Mouse (Mus musculus): ENCODE measurements around the gene Ptprb. TPM values are rescaled to one million over a fixed set of nuclear protein-coding genes. Genes with fewer than 3 reads are reported as not detected.
A peak's percentile ranks its signal among the peaks of the same experiment; 100 is the strongest.

Ptprb gene
- polyA plus RNA-seq, 1 experiment from 2014 or later = 5.4 TPM

DNA sequence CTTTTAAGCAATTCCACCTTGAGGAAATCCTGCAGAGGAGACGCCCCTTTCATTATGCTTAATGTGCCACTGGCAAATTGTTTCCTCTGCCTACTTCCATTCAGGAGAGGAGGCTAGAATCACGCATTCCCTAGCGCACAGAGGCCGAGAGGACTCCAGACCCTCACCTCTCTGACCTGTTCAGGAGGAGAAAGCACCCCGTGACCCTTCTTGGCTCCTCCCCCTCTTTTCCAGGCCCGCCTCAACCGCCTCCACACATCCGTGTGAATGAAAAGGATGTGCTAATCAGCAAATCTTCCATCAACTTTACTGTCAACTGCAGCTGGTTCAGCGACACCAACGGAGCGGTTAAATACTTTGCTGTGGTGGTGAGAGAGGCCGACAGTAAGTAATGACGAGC is 75.2 kb downstream of the Ptprb start:
- H3K4me1 ChIP-seq = peaks cover 5% of the 10 kb centered on the region; the same call in 1 of the 2 replicates
- H3K27ac ChIP-seq = no peak overlapping the region
- H3K27me3 ChIP-seq (ENCODE audit: insufficient read depth, poor library complexity, severe bottlenecking) = no peaks in the 10 kb centered on the region
- H3K36me3 ChIP-seq = no peaks in the 10 kb centered on the region
- DNase-seq (ENCODE audit: low spot score) = no peak
- H3K9me3 ChIP-seq = no peaks in the 10 kb centered on the region
- 23% methylated on average over 13 of the region's 13 CpGs for WGBS
- H3K4me3 ChIP-seq = no peak overlapping the region

DNA sequence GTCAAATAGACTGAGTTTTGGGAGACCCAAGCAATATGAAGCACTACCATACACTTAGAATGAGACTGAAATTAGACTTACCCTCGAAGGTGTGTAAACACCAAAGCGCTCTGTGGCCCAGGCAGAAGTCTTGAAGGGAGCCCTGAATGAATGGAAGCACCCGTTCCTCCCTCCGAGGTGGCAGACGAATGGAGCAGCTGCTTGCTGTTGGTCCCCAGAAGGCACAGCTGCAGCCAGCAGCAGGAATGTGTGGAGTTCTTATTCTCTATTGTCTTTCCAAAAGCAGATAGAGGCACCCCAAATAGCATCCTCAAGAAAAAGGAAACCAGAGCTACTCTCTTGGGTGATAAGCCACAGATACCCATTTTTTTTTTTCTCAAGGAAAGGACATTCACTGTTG is 79.0 kb downstream of the Ptprb start:
- Histone ChIP-seq H3K27ac (no peak overlapping the region), H3K4me3 (no peak overlapping the region), H3K4me1 (peaks cover 8% of the 10 kb centered on the region; the same call in 1 of the 2 replicates), H3K27me3 (ENCODE audit: insufficient read depth, poor library complexity, severe bottlenecking) (no peaks in the 10 kb centered on the region), H3K36me3 (no peaks in the 10 kb centered on the region), H3K9me3 (no peaks in the 10 kb centered on the region)
- DNase-seq (ENCODE audit: low spot score) = no peak
- 41% methylated on average over 5 of the region's 5 CpGs for WGBS

DNA sequence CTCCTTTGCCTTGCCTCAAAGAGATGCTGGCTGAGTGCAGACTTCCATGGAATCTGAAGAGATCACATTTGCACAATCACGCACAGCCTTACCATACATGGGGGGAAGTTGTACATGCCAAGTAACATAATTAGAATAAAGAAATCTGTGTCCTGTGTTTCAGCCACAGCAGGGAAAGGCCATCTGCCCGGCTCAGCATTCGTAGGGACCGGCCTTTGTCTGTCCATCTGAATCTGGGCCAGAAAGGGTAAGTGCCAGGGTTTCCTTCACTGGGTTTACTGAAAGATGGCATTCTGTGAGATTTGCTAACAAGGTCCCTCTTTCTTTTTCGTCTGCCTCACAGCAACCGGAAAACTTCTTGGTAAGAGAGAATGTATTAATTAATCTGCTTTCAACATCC is 86.9 kb downstream of the Ptprb start:
- Histone ChIP-seq H3K4me1 (peaks cover 14% of the 10 kb centered on the region), H3K9me3 (no peaks in the 10 kb centered on the region), H3K36me3 (peaks cover 4% of the 10 kb centered on the region; the same call in 1 of the 2 replicates), H3K4me3 (no peak overlapping the region), H3K27ac (no peak overlapping the region), H3K27me3 (ENCODE audit: insufficient read depth, poor library complexity, severe bottlenecking) (peaks cover 3% of the 10 kb centered on the region; the same call in 1 of the 2 replicates)
- no peak for DNase-seq (ENCODE audit: low spot score)
- WGBS = 88% methylated on average over 6 of the region's 6 CpGs

DNA sequence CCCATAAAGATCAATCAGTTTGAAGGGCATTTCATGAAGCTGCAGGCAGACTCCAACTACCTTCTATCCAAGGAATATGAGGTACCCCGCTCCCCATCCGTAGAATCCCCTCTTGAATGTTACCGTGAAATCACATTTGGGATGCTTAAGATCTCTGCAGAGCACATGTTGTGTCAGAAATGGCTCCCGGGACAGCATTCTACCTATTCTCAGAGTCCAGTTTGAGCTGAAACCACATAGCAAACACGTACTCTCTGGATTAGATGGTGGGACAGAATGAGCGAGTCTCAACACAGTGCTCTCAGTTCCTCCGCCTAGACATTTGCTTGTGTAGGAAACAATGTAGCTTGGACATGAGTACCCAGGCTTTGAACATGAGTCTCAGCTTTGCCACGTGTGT is 87.3 kb downstream of the Ptprb start:
- Histone ChIP-seq H3K4me1 (peaks cover 14% of the 10 kb centered on the region), H3K27me3 (ENCODE audit: insufficient read depth, poor library complexity, severe bottlenecking) (peaks cover 3% of the 10 kb centered on the region; the same call in 1 of the 2 replicates), H3K9me3 (no peaks in the 10 kb centered on the region), H3K4me3 (no peak overlapping the region), H3K36me3 (peaks cover 4% of the 10 kb centered on the region; the same call in 1 of the 2 replicates), H3K27ac (no peak overlapping the region)
- DNase-seq (ENCODE audit: low spot score) = no peak
- WGBS = 86% methylated on average over 8 of the region's 8 CpGs

DNA sequence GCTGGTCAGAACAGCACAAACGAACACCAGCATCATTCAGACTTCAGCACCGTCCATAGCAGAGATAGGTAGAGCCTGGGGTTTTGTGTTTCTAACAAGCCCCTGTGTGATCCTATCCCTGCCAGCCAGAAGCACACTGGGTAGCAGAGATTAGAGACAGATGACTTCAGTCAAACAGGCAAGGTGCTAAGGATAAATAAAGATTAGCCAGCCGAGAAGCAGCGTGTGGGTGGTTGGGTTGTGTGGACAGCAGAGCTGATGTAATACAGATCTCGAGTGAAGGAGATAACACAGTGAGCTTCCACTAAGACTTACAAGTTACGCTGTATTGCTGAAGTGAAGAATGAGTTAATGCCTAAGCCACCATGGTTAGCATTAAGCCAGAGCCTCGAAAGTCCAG is 89.4 kb downstream of the Ptprb start:
- Histone ChIP-seq H3K4me1 (peaks cover 12% of the 10 kb centered on the region), H3K27me3 (ENCODE audit: insufficient read depth, poor library complexity, severe bottlenecking) (peaks cover 3% of the 10 kb centered on the region; the same call in 1 of the 2 replicates), H3K4me3 (no peak overlapping the region), H3K9me3 (no peaks in the 10 kb centered on the region), H3K36me3 (peaks cover 15% of the 10 kb centered on the region; the same call in 1 of the 2 replicates), H3K27ac (no peak overlapping the region)
- DNase-seq (ENCODE audit: low spot score) = peak; percentile 78
- WGBS = 12% methylated on average over 7 of the region's 7 CpGs

DNA sequence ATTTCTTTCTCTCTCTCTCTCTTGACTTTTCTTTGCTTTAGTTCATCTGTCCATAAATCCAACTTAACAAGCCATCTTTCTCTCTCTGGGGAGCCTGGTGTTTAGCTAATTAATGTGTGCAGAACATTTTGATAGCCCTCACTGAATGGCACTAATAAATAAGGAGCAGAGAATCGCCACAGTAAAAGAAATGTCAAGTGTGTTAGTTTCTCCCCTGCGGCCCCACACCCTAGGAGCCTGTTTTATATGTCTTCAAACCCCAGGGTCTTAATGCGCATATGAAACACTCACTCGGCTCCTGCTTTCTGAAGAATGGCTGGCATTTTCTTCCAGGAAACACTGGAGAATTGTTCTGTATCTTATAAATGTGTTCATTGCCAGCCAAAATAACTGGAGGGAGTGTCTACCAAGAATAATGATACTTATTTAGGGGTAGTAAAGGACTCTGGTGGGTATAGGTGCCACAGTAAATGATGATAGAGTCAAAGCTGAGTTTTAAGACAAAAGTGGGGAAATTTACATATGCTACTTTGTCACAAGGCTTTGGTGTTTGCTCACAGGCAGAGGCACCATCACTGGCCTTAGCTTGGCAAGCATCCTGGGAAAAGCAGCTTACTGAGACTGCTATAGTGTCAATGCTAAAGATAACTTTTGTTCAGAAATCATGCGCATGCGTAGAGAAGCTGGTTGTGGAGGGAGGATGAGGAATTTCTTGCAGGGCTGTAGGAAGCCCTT is 95.8 kb downstream of the Ptprb start:
- H3K27me3 ChIP-seq (ENCODE audit: insufficient read depth, poor library complexity, severe bottlenecking) = no peaks in the 10 kb centered on the region
- H3K9me3 ChIP-seq = no peaks in the 10 kb centered on the region
- no peak overlapping the region for H3K4me3 ChIP-seq
- H3K4me1 ChIP-seq = no peaks in the 10 kb centered on the region
- H3K27ac ChIP-seq = no peak overlapping the region
- peaks cover 24% of the 10 kb centered on the region; the same call in 1 of the 2 replicates for H3K36me3 ChIP-seq
- 61% methylated on average over 6 of the region's 6 CpGs for WGBS
- DNase-seq (ENCODE audit: low spot score) = no peak

DNA sequence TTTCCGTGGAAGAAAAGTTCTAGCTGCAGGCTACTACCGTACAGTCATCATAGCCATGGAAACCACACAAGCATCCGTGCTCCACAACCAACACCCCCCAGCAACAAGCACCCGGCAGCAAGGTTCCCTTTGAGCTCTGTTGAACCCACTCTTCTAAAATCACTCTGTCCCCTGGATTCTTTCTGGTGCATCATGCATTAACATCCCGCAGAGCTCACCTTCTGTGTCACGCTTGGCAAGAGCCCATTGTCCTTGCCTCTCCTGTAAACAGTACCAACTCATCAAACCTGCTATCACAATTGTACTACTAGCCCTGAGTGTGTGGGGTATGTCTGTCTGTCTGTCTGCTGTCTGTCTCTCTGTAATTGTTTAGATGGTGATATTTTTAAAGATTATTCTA is 98.8 kb downstream of the Ptprb start:
- Histone ChIP-seq H3K9me3 (no peaks in the 10 kb centered on the region), H3K4me3 (no peak overlapping the region), H3K4me1 (no peaks in the 10 kb centered on the region), H3K27me3 (ENCODE audit: insufficient read depth, poor library complexity, severe bottlenecking) (no peaks in the 10 kb centered on the region), H3K36me3 (peaks cover 17% of the 10 kb centered on the region; the same call in 1 of the 2 replicates), H3K27ac (no peak overlapping the region)
- 90% methylated on average over 6 of the region's 6 CpGs for WGBS
- DNase-seq (ENCODE audit: low spot score) = no peak

DNA sequence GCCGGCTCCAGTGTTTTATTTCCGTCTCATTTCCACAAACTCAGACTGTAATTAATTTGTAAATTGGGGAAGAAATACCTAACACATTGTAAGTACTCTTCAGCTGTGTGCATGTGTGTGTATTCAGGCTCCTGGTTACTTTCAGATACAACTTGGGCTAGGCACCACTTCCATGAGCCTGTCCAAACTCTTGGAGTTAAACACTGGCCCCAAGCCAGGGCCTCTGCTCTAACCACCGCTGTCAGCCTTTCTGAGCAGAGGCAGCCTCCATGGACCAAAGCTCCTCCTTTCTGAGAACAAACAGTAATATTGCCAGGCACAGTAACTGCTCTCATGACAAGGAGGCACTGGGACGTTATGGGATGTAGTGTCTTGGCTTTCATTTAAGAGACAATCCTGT is 101.5 kb downstream of the Ptprb start:
- H3K27me3 ChIP-seq (ENCODE audit: insufficient read depth, poor library complexity, severe bottlenecking) = no peaks in the 10 kb centered on the region
- peaks cover 13% of the 10 kb centered on the region; the same call in 1 of the 2 replicates for H3K36me3 ChIP-seq
- DNase-seq (ENCODE audit: low spot score) = no peak
- peaks cover 5% of the 10 kb centered on the region; the same call in 1 of the 2 replicates for H3K4me1 ChIP-seq
- no peaks in the 10 kb centered on the region for H3K9me3 ChIP-seq
- no peak overlapping the region for H3K27ac ChIP-seq
- H3K4me3 ChIP-seq = no peak overlapping the region
- WGBS = 89% methylated on average over 4 of the region's 4 CpGs

DNA sequence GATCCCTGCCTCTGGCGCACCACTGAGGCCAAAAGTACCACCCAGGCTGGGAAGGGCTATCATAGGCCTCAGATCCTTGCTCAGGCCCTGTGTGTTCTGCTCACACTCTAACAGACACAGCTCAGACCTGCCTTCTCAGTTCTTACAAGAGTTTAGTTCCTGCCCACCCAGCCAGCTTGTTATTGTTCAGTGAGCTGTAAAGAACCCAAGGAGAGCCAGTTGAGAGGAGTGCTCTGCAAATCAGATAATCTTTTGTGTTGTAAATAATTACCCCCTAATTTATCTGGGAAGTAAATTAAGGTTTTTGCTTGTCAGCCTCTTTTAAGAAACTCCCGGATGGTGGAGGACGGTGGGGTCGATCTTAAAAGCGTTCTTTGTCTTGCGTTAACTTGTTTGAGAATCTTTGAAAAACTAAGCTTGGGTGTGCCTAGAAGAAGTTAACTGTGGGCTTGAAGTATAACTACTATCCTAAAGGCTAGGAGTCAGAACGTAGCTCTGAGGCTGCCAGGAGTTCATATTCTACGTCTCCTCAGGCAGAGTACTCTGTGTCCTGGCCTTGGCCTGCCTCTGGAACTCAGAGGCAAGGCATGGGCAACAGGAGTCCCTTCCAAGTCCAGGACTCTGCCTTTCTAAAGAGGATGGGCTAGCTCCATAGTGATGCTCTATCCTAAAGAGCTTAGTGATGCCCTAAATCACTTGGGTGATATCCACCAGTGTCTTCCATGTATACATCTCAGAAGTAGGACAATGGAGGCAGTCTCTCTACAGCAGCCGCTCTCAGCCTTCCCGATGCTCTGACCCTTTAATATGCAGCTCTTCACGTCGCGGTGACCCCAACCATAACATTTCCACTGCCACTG is 107.7 kb downstream of the Ptprb start:
- no peak overlapping the region for H3K4me3 ChIP-seq
- WGBS = 77% methylated on average over 13 of the region's 13 CpGs
- H3K27me3 ChIP-seq (ENCODE audit: insufficient read depth, poor library complexity, severe bottlenecking) = no peaks in the 10 kb centered on the region
- no peaks in the 10 kb centered on the region for H3K9me3 ChIP-seq
- H3K4me1 ChIP-seq = peaks cover 6% of the 10 kb centered on the region; the same call in 1 of the 2 replicates
- H3K36me3 ChIP-seq = no peaks in the 10 kb centered on the region; the same call in 1 of the 2 replicates
- DNase-seq (ENCODE audit: low spot score) = no peak
- H3K27ac ChIP-seq = no peak overlapping the region

DNA sequence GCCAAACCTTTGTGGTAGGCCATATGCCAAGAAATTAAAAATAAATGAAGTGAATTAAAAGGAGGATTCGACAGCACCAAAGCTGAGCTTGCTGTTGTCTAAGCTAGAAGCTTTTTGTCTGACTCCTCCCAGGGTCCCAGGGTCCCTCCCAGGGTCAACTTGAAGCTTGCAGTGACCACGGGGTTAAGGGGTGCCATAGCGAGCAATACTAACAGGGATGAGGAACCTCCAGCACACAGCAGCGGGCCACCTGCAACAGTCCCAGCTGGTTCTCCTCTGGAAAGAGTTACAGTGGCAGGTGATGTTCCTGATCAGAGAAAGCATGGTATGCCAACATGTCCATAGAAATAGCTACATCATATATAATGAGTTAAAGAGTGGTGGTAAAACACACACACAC is 109.1 kb downstream of the Ptprb start:
- no peaks in the 10 kb centered on the region for H3K9me3 ChIP-seq
- H3K27ac ChIP-seq = no peak overlapping the region
- no peaks in the 10 kb centered on the region; the same call in 1 of the 2 replicates for H3K36me3 ChIP-seq
- DNase-seq (ENCODE audit: low spot score) = no peak
- H3K4me1 ChIP-seq = peaks cover 9% of the 10 kb centered on the region
- 81% methylated on average over 4 of the region's 4 CpGs for WGBS
- no peak overlapping the region for H3K4me3 ChIP-seq
- H3K27me3 ChIP-seq (ENCODE audit: insufficient read depth, poor library complexity, severe bottlenecking) = no peaks in the 10 kb centered on the region

DNA sequence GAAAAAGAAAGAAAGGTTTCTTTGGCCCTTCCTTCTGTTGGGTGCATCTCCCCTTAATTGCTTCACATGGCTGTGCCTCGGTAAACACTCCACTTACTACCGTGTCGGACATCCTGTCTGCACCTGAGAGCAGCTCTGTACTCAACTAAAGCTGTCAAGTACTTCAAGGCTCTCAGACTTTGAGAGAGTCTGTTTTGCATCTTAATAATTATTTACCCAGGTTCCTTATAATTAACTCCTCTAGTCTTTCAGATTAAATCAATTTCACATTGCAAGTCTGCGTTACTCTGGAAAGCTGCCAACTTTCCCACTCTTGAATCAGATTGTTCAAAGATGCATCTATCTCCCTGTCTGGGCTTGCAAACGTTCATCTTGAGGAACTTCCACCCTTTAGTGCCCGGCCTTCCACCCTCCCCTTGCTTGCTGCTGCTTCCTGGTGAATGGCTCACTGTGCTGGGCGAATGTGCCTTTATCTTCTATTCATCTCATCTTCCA is 111.1 kb downstream of the Ptprb start:
- no peak for DNase-seq (ENCODE audit: low spot score)
- Histone ChIP-seq H3K27me3 (ENCODE audit: insufficient read depth, poor library complexity, severe bottlenecking) (no peaks in the 10 kb centered on the region), H3K4me3 (no peak overlapping the region), H3K27ac (no peak overlapping the region), H3K9me3 (no peaks in the 10 kb centered on the region), H3K36me3 (no peaks in the 10 kb centered on the region; the same call in 1 of the 2 replicates), H3K4me1 (peaks cover 8% of the 10 kb centered on the region)
- WGBS = 59% methylated on average over 7 of the region's 7 CpGs

DNA sequence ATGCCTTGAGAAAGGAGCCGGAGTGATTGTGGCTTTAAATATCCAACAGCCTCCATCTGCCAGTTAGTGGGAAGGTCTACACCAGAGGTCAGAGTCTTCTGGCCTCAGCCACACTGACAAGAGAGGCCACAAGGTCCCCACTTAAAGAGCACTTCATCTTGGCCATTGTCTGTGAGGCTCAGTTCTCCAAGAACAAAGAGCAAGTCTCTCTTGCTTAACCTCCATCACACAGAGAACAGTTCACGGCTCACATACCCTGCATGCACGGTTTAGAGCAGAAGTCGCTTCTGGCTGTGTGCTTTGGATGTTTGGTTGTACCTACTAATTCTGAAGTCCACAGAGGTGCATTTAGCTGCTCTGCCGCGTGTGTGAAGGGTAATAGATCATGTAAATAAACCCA is 113.5 kb downstream of the Ptprb start:
- Histone ChIP-seq H3K27me3 (ENCODE audit: insufficient read depth, poor library complexity, severe bottlenecking) (no peaks in the 10 kb centered on the region), H3K36me3 (no peaks in the 10 kb centered on the region), H3K27ac (no peak overlapping the region), H3K4me3 (no peak overlapping the region), H3K4me1 (peaks cover 5% of the 10 kb centered on the region), H3K9me3 (no peaks in the 10 kb centered on the region)
- DNase-seq (ENCODE audit: low spot score) = no peak
- whole genome bisulfite sequencing = 64% methylated on average over 6 of the region's 6 CpGs

All from heart, embryonic 10.5 days (tissue).